Mouse (Mus musculus) gastrocnemius, postnatal 25 days (tissue): ENCODE data around the gene Oat. TPM values are rescaled to one million over a fixed set of nuclear protein-coding genes. Genes with fewer than 3 reads are reported as not detected.

ENCODE experiments used
- DNase-seq: peaks from one replicate; pipeline ENCODE4 v3.0.0; 2022
- total RNA-seq, 2 experiments: library from RNA; stranded (reverse); gene quantifications; 1 replicate in 1 of 2; 2 replicates in 1 of 2; pipeline ENCODE4 v1.2.3; 2021

The Oat gene
- total RNA-seq, 2 experiments from 2014 or later, result 156 TPM

DNA sequence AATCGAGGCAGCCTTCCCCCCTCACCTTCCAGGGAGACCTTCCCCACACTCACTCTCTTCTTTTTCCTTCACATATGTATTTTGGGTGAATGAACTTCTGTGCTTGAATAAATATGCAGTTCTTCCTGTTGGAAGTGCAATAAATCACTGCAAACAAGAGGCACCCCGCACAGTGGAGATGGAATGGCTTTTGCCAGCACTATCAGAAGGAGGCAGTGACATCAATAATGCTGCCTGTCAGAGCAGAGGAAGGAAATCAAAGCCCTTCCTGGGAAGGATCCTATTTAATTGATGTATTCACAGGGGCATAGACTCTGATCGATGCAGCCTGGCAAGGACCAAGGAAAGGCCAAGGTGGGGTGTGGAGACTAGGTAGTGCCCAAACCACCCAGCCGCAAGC, 33.8 kb downstream of the Oat start:
- DNase-seq, result no peak

DNA sequence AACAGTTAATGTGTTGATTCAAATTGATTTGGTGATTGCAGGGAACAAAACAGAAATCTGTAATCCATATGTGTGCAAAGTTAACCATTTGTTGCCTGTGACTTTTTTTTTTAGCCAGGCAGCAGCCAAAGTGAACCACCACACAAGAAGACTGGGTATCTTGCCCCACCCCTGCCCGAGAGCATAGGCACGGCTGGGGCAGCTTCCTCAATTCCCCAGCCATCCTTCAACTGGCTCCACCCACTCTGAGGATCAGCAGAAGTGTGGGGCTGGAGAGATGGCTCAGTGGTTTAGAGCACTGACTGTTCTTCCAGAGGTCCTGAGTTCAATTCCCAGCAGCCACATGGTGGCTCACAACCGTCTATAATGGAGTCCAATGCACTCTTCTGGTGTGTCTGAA, 34.6 kb downstream of the Oat start:
- DNase-seq, result no peak

DNA sequence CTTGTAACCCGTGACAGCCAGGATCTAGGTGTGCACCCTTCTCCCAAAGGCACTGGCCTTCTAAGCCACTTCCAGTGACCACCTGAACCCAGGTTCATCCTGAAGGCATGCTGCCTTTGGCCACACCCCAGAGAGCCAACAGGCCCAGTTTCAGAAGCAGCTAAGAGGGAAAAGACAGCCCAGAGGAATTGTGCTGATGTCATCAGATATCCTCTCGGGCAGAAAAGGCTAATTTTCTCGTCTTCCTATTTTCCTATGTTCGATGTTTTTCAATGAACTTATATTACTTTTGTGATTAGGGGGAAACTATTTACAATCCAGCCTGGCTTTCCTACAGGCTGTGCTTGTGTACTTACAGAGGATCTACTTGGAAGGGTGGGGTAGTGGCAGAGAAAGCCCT, 35.6 kb downstream of the Oat start:
- no peak for DNase-seq

DNA sequence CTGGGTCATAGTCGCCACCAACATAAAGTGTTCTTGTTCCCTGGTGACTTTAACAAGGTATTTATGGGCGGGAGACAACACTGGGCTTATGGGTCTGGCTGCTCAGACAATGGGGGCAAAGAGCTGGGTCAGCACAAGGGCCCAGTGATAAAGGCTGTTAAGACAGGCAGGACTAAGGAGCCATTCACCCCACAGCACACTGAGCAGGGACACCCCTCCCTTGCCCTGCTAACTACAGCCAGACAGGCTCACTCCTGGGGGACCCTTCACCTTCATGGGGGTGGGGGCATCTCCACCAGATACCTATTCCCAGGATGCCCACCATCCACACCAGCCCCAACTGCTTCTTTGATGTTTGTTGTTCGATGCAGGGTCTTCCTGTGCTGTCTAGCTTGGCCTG, 47.0 kb downstream of the Oat start:
- no peak for DNase-seq

DNA sequence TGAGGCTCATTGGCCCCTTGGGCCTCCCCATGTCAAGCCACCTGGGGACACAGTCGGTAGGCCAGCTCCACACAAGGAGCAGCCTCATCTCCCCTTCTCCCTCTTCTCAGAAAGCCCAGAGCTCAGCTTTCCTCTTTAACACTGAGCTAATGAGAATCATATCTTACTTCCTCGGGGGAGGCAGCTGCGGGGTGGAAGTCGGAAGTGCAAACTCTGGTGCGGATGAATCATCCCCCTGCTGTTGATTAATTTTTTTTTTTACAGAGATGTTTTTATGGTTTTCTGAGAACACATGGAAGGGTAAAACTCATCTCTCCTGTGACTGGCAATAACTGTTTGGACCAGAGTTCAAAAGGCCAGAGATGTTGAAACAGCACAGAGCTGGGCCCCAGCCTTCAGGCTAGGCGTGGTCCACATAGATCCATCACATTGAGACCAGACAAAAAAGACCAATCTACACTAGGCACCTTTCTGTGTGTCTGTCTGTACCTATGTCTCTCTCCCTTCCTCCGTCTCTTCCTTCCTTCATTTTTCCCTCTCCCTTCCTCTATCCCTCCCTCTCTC, 62.7 kb downstream of the Oat start:
- no peak for DNase-seq

DNA sequence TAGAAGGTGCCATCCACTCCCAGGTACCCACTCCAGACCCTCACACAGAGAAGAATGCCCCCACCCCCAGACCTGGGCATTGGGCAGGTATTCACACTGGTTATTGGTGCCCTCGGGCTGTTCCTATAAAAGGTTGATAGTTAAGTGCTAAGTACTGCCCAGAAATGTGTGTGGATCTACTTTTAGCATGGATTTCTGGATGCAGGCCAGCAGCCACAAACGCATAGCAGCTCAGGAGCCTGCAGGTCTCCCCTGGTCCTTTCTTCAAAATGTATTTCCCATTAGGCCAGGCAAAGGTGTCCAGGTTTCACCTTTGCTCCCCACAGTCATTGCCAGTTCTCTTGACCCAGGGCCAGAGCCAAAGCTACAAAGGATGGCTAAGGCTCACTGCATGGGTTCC, 67.1 kb downstream of the Oat start:
- DNase-seq, result no peak

Other genes with a start within 250 kb of the Oat start
- gene Nkx1-2, start 23.2 kb upstream of the Oat start, total RNA-seq, result not detected
- 10 to 100 TPM; 12.5 to 13.2 TPM for gene Lhpp, start 34.2 kb upstream of the Oat start, total RNA-seq
- 10 to 100 TPM; 17.0 to 19.0 TPM for gene Fam53b, start 237.5 kb upstream of the Oat start, total RNA-seq